Mouse (Mus musculus): ENCODE results near the gene Pgls. TPM values are rescaled to one million over a fixed set of nuclear protein-coding genes. Genes with fewer than 3 reads are reported as not detected.

Gene Pgls
- polyA plus RNA-seq (2015; fragmentation: Nextera tagmentation; extraction: Ambion mirVana): 191 and 213 TPM in 2 replicates

GRCm38 (mm10) chr8:71591471-71592373 is at the start of gene Pgls:
Pgls (plus strand) TSS chr8:71592176.
- peaks cover 13% of the 10 kb centered on the region for H3K36me3 ChIP-seq
- H3K9me3 ChIP-seq: no peaks in the 10 kb centered on the region
- no peaks in the 10 kb centered on the region for H3K27me3 ChIP-seq
- H3K4me2 ChIP-seq: peak within 1 kb of the TSS; percentile 92
- H3K27ac ChIP-seq (replicated peaks): peak within 1 kb of the TSS; percentile 98
- peaks cover 41% of the 10 kb centered on the region for H3K4me1 ChIP-seq (replicated peaks)
- peak within 1 kb of the TSS; percentile 92 for H3K9ac ChIP-seq
- H3K4me3 ChIP-seq: peak within 1 kb of the TSS; percentile 68
- ATAC-seq (ENCODE audit: low read depth): peak; percentile 89
- WGBS: under 1% methylated on average over 71 of the region's 71 CpGs

GRCm38 (mm10) chr8:71542632-71543343 is 49.2 kb upstream of the Pgls start, which contains the start of gene Mvb12a:
Mvb12a (plus strand) TSS chr8:71542922.
- peak; percentile 96 for ATAC-seq (ENCODE audit: low read depth)
- Histone ChIP-seq H3K4me1 (replicated peaks) (peaks cover 11% of the 10 kb centered on the region), H3K4me3 (peak within 1 kb of the TSS; percentile 80), H3K9ac (peak within 1 kb of the TSS; percentile 86), H3K27me3 (peaks cover 10% of the 10 kb centered on the region), H3K9me3 (no peaks in the 10 kb centered on the region), H3K4me2 (peak within 1 kb of the TSS; percentile 90), H3K27ac (replicated peaks) (peak within 1 kb of the TSS; percentile 43; the same call in 1 of the 2 replicates), H3K36me3 (peaks cover 26% of the 10 kb centered on the region)
- under 1% methylated on average over 54 of the region's 55 CpGs for WGBS

GRCm38 (mm10) chr8:71543755-71544154 is 48.2 kb upstream of the Pgls start:
- Histone ChIP-seq H3K4me3 (peak overlapping the region; percentile 80), H3K4me2 (peak overlapping the region; percentile 90), H3K36me3 (peaks cover 34% of the 10 kb centered on the region), H3K27me3 (peaks cover 4% of the 10 kb centered on the region; the same call in 1 of the 2 replicates), H3K4me1 (replicated peaks) (peaks cover 11% of the 10 kb centered on the region), H3K27ac (replicated peaks) (no peak overlapping the region), H3K9me3 (no peaks in the 10 kb centered on the region), H3K9ac (peak overlapping the region; percentile 86)
- WGBS: 87% methylated on average over 9 of the region's 9 CpGs
- ATAC-seq (ENCODE audit: low read depth): no peak

DNA sequence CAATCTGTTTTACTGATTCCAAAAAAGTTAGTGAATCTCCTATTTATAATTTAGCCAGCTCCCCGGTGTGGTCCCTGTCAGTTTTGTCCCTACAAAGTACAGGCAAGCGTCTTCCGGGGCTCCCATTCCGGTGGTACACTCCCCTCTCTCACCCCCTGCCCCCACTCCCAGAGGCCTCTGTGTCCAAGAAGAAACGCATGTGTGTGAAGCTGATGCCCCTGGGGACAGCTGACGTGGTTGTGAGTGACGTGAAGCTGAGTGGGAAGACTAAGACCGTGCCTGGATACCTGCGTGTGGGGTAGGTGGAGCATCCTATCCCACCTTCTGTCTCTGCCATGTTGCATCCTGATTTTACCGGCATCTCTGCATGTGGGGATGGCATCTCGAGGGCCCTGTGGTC is 46.9 kb upstream of the Pgls start:
- no peak for ATAC-seq (ENCODE audit: low read depth)
- 91% methylated on average over 11 of the region's 11 CpGs for WGBS
- Histone ChIP-seq H3K4me1 (replicated peaks) (peaks cover 11% of the 10 kb centered on the region), H3K9ac (no peak overlapping the region), H3K4me2 (no peak overlapping the region), H3K9me3 (no peaks in the 10 kb centered on the region), H3K36me3 (peaks cover 36% of the 10 kb centered on the region), H3K27me3 (0 out of 2 replicates have a peak, but pooled peaks cover under 1% of the 10 kb centered on the region), H3K27ac (replicated peaks) (no peak overlapping the region), H3K4me3 (no peak overlapping the region)

DNA sequence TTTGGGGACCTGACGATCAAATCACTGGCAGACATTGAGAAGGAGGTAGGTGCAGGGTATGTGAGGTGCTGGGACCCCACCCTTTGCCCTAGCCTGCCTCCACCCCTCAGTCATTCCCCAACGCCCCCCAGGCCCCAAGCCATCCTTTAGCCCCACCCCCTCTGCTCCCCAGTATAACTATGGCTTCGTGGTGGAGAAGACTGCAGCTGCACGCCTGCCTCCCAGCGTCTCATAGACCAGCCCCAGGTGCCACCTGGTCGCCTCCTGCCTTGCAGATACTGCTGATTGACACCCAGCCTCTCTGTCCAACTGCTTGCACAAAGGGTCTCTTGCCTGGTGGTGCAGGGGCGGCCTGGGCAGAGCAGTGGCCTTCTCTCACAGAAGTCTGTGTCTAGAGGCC is 44.4 kb upstream of the Pgls start:
- Histone ChIP-seq H3K9ac (no peak overlapping the region), H3K27me3 (no peaks in the 10 kb centered on the region), H3K27ac (replicated peaks) (no peak overlapping the region), H3K36me3 (peaks cover 36% of the 10 kb centered on the region), H3K4me3 (no peak overlapping the region), H3K9me3 (no peaks in the 10 kb centered on the region), H3K4me1 (replicated peaks) (peaks cover 11% of the 10 kb centered on the region), H3K4me2 (no peak overlapping the region)
- no peak for ATAC-seq (ENCODE audit: low read depth)
- 89% methylated on average over 7 of the region's 7 CpGs for WGBS

DNA sequence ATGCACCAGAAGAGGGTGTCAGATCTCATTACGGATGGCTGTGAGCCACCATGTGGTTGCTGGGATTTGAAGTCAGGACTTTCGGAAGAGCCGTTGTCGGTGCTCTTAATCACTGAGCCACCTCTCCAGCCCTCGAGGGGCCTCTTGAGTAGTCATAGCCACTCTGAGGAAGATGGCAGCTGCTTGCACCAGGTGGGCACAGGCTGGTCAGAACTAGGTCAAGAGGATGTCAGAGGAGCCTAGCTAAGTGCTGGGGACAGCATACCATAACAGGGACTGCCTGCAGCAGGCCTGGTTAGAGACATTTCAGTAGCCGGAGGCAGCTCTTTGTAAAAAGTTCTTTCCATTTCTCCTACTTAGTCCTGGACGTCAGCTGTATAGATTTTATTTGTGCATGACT is 41.2 kb upstream of the Pgls start:
- WGBS: 72% methylated on average over 7 of the region's 7 CpGs
- Histone ChIP-seq H3K27me3 (peaks cover 18% of the 10 kb centered on the region), H3K27ac (replicated peaks) (no peak overlapping the region), H3K9ac (no peak overlapping the region), H3K9me3 (no peaks in the 10 kb centered on the region), H3K4me3 (no peak overlapping the region), H3K4me2 (no peak overlapping the region), H3K4me1 (replicated peaks) (no peaks in the 10 kb centered on the region), H3K36me3 (peaks cover 29% of the 10 kb centered on the region)
- ATAC-seq (ENCODE audit: low read depth): no peak

DNA sequence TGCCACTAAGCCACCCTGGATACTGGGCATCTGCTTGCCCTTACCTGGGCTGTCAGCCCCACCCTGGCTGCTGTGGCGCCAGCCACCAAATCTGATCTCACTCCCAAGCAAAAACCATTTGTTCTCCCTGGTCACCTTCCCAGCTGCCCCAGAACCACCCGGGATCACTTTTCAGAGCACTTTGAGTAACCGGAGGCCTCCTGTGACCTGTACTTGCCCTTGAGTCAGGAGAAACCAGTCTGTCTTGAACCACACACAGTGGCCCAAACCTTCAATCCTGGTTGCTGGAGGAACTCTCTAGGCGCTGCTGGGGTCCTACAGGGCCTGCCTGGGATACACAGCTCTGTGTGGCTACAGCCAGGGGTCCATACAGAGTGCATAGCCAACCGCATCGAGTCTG is 39.2 kb upstream of the Pgls start:
- no peak overlapping the region for H3K4me3 ChIP-seq
- H3K36me3 ChIP-seq: peaks cover 10% of the 10 kb centered on the region
- H3K27ac ChIP-seq (replicated peaks): no peak overlapping the region
- 71% methylated on average over 6 of the region's 6 CpGs for WGBS
- H3K4me2 ChIP-seq: no peak overlapping the region
- no peak for ATAC-seq (ENCODE audit: low read depth)
- peaks cover 38% of the 10 kb centered on the region for H3K27me3 ChIP-seq
- H3K4me1 ChIP-seq (replicated peaks): no peaks in the 10 kb centered on the region
- H3K9ac ChIP-seq: no peak overlapping the region
- H3K9me3 ChIP-seq: no peaks in the 10 kb centered on the region

DNA sequence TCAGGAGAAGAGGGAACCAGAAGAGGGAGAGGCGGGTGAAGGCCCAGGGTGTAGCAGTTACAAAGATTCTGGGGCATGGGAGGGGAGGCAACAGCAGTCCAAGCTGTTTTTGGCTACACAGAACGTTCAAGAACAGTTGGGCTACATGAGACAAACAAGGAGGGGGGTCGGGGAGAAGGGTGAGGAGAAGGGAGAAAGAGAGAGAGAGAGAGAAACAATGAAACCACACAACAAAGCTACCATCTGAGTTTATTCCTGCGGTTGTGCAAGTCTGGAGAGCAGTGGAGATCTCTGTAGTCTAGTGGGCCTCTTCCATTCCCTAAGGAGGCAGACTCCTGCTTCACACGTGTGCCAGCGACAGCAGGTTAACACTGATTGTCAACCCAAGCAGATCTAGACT is 38.0 kb upstream of the Pgls start:
- Histone ChIP-seq H3K9ac (no peak overlapping the region), H3K4me2 (no peak overlapping the region), H3K9me3 (no peaks in the 10 kb centered on the region), H3K4me1 (replicated peaks) (peaks cover 8% of the 10 kb centered on the region), H3K36me3 (no peaks in the 10 kb centered on the region), H3K27me3 (peaks cover 51% of the 10 kb centered on the region), H3K27ac (replicated peaks) (no peak overlapping the region), H3K4me3 (no peak overlapping the region)
- WGBS: 72% methylated on average over 6 of the region's 6 CpGs
- no peak for ATAC-seq (ENCODE audit: low read depth)

GRCm38 (mm10) chr8:71554644-71555043 is 37.3 kb upstream of the Pgls start:
- 94% methylated on average over 2 of the region's 2 CpGs for WGBS
- no peaks in the 10 kb centered on the region for H3K9me3 ChIP-seq
- H3K27me3 ChIP-seq: peaks cover 57% of the 10 kb centered on the region
- H3K4me2 ChIP-seq: no peak overlapping the region
- no peak for ATAC-seq (ENCODE audit: low read depth)
- no peak overlapping the region for H3K27ac ChIP-seq (replicated peaks)
- H3K4me3 ChIP-seq: no peak overlapping the region
- H3K4me1 ChIP-seq (replicated peaks): peaks cover 9% of the 10 kb centered on the region
- no peaks in the 10 kb centered on the region for H3K36me3 ChIP-seq
- no peak overlapping the region for H3K9ac ChIP-seq

DNA sequence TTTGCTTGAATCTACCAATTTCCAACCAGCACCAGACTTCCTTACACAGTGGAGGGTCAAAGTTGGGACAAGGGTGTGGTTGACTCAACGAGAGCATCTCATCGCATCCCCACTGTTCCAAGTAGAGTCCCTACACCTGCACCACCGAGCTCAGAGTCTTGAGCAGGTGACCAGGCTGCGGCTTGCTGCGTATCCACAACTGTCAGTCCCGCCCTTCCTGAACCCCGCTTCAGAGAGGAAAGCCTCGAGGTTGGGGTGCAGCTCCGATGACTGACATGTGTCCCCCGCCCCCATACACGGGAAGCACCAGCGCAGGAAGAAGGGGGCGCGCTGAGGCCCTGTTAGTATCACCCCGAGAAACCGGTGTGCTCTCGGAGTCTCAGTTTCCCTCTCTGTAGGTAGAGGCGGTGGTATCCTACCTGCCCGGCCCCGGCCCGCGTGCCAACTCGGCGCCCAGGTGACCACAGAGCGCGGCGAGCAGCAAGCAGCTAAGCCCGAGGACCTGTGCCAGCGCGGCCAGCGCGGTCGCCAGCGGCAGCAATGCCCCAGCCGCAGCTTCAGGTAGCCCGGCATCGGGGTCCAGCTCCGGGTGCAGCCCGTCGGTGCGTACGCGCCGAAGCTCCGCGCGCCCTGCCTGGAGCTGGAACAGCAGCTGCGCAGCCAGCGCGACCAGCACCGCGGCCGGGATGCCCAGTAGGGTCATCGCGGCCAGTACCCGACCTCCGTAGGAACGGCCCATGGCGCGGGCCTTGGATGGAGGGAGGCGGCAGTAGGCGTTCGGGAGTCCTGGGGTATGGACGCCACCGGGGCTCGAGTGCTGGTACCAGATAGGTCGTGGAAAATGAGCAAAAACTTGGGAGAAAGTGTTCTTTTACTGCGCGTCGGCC is 33.7 kb upstream of the Pgls start, which contains the start of gene Tmem221:
Gene Tmem221 (minus strand): TSS at position 801 of the 887 bp plus-strand sequence.
- WGBS: 4% methylated on average over 69 of the region's 70 CpGs
- H3K4me1 ChIP-seq (replicated peaks): peaks cover 17% of the 10 kb centered on the region
- no peaks in the 10 kb centered on the region for H3K36me3 ChIP-seq
- H3K9ac ChIP-seq: 0 out of 2 replicates have a peak within 1 kb of the TSS, but pooled peaks have one; percentile 41
- H3K4me2 ChIP-seq: peak within 1 kb of the TSS; percentile 47
- peak within 1 kb of the TSS; percentile 18 for H3K4me3 ChIP-seq
- H3K27ac ChIP-seq (replicated peaks): no peak within 1 kb of the TSS
- ATAC-seq (ENCODE audit: low read depth): no peak
- H3K9me3 ChIP-seq: no peaks in the 10 kb centered on the region
- H3K27me3 ChIP-seq: peaks cover 93% of the 10 kb centered on the region

- 0 out of 2 replicates have a peak overlapping the region, but pooled peaks have one; percentile 41 for H3K9ac ChIP-seq
- H3K9me3 ChIP-seq: no peaks in the 10 kb centered on the region
- H3K27ac ChIP-seq (replicated peaks): no peak overlapping the region
- H3K27me3 ChIP-seq: peaks cover 97% of the 10 kb centered on the region
- peaks cover 17% of the 10 kb centered on the region for H3K4me1 ChIP-seq (replicated peaks)
- ATAC-seq (ENCODE audit: low read depth): no peak
- H3K4me3 ChIP-seq: peak overlapping the region; percentile 18
- H3K36me3 ChIP-seq: no peaks in the 10 kb centered on the region
- WGBS: 3% methylated on average over 24 of the region's 24 CpGs
- H3K4me2 ChIP-seq: peak overlapping the region; percentile 47
Observed at GRCm38 (mm10) chr8:71558958-71559690, 32.9 kb upstream of the Pgls start.
